Mouse (Mus musculus): ENCODE measurements around the gene Frmd5.

Gene Frmd5

GRCm38 (mm10) chr2:121612112-121612511, 194.8 kb downstream of the Frmd5 start:
- DNase-seq = no peak

GRCm38 (mm10) chr2:121610008-121610884, 196.6 kb downstream of the Frmd5 start:
- DNase-seq = no peak

- DNase-seq = no peak
Observed at GRCm38 (mm10) chr2:121609141-121609724, 197.7 kb downstream of the Frmd5 start.

- DNase-seq = no peak
Observed at GRCm38 (mm10) chr2:121602397-121602796, 204.5 kb downstream of the Frmd5 start.

- DNase-seq = no peak
Observed at GRCm38 (mm10) chr2:121601543-121601942, 205.3 kb downstream of the Frmd5 start.

GRCm38 (mm10) chr2:121600736-121601135, 206.2 kb downstream of the Frmd5 start:
- DNase-seq = no peak

- DNase-seq = no peak
Observed at GRCm38 (mm10) chr2:121598249-121598648, 208.6 kb downstream of the Frmd5 start.

GRCm38 (mm10) chr2:121596621-121597020, 210.3 kb downstream of the Frmd5 start:
- no peak for DNase-seq

- no peak for DNase-seq
Observed at GRCm38 (mm10) chr2:121594660-121595291, 212.1 kb downstream of the Frmd5 start.

- DNase-seq = no peak
Observed at GRCm38 (mm10) chr2:121594131-121594530, 212.8 kb downstream of the Frmd5 start.

- DNase-seq = peak; percentile 41
Observed at GRCm38 (mm10) chr2:121588309-121588694, 218.6 kb downstream of the Frmd5 start.

GRCm38 (mm10) chr2:121587523-121588308, 219.2 kb downstream of the Frmd5 start:
- no peak for DNase-seq

- no peak for DNase-seq
Observed at GRCm38 (mm10) chr2:121584705-121585104, 222.2 kb downstream of the Frmd5 start.

- DNase-seq = peak; percentile 56
Observed at GRCm38 (mm10) chr2:121583468-121584116, 223.3 kb downstream of the Frmd5 start.

- no peak for DNase-seq
Observed at GRCm38 (mm10) chr2:121582809-121583376, 224.0 kb downstream of the Frmd5 start.

GRCm38 (mm10) chr2:121575741-121576201, 231.1 kb downstream of the Frmd5 start:
- DNase-seq = no peak

- no peak for DNase-seq
Observed at GRCm38 (mm10) chr2:121574066-121574630, 232.7 kb downstream of the Frmd5 start.

GRCm38 (mm10) chr2:121571780-121572179, 235.1 kb downstream of the Frmd5 start:
- peak; percentile 86 for DNase-seq

GRCm38 (mm10) chr2:121570999-121571655, 235.8 kb downstream of the Frmd5 start:
- DNase-seq = no peak

- DNase-seq = no peak
Observed at GRCm38 (mm10) chr2:121570049-121570448, 236.8 kb downstream of the Frmd5 start.

GRCm38 (mm10) chr2:121565911-121566310, 241.0 kb downstream of the Frmd5 start:
- DNase-seq = no peak

All from kidney, postnatal 14 days (tissue).